Mouse (Mus musculus) heart, postnatal 0 days (tissue): ENCODE measurements around the gene Gm9913. TPM values are rescaled to one million over a fixed set of nuclear protein-coding genes. Genes with fewer than 3 reads are reported as not detected.

Source experiments
- ATAC-seq: fragments of 200-750 bp; cut with Nextera tagmentation; 2 replicates; pipeline ENCODE4 v1.8.0; 2017; ENCODE audit warnings: low read depth, moderate number of reproducible peaks, moderate library complexity; ENCODE audit not compliant: insufficient read depth
- DNase-seq: peaks from one replicate; pipeline ENCODE4 v3.0.0-alpha.2; 2016; ENCODE audit warnings: low spot score
- H3K27ac ChIP-seq: fragments of 300-500 bp; sonication (generic); 2 replicates; pipeline ENCODE4 v1.5.1; 2014; ENCODE audit warnings: low read depth, mild to moderate bottlenecking
- H3K27me3 ChIP-seq: fragments of 300-500 bp; sonication (generic); 2 replicates; pipeline ENCODE4 v1.6.1; 2014; ENCODE audit warnings: low read length, mixed read lengths; ENCODE audit not compliant: control insufficient read depth, insufficient read depth
- H3K36me3 ChIP-seq: fragments of 300-500 bp; sonication (generic); replicated peaks from 2 replicates; pipeline ENCODE4 v1.6.1; 2014; ENCODE audit warnings: low read length, mixed read lengths; ENCODE audit not compliant: control insufficient read depth, insufficient read depth
- H3K4me1 ChIP-seq: fragments of 300-500 bp; sonication (generic); 2 replicates; pipeline ENCODE4 v1.6.1; 2014; ENCODE audit warnings: antibody characterized with exemption; ENCODE audit not compliant: control insufficient read depth, insufficient read depth
- H3K4me2 ChIP-seq: fragments of 300-500 bp; sonication (generic); 2 replicates; pipeline ENCODE4 v1.6.1; 2014; ENCODE audit warnings: low read depth, mild to moderate bottlenecking, low read length, moderate library complexity
- H3K4me3 ChIP-seq: fragments of 300-500 bp; sonication (generic); 2 replicates; pipeline ENCODE4 v1.5.1; 2014; ENCODE audit warnings: low read depth, low read length
- H3K9ac ChIP-seq: fragments of 300-500 bp; sonication (generic); replicated peaks from 2 replicates; pipeline ENCODE4 v1.6.1; 2014; ENCODE audit warnings: low read depth, low read length, mixed read lengths
- H3K9me3 ChIP-seq: fragments of 300-500 bp; sonication (generic); replicated peaks from 2 replicates; pipeline ENCODE4 v1.6.1; 2016; ENCODE audit warnings: low read length; ENCODE audit not compliant: control insufficient read depth
- CTCF ChIP-seq: IDR thresholded peaks from 2 replicates; pipeline ENCODE4 v1.5.1; 2016; ENCODE audit warnings: antibody characterized with exemption, control low read depth, low read depth
- EP300 ChIP-seq: IDR thresholded peaks from 2 replicates; pipeline ENCODE4 v1.6.1; 2016; ENCODE audit warnings: antibody characterized with exemption, low read depth
- WGBS: fragments of 180-500 bp; shearing (Covaris S2); extraction: QIAGEN DNeasy Blood & Tissue Kit; methylation state at CpG from one replicate; pipeline ENCODE4 v1.1.7; 2014; 5-methylcytosine and 5-hydroxymethylcytosine counted together
- polyA plus RNA-seq: library from polyadenylated mRNA; unstranded; fragments of >200 nt; fragmentation: Nextera tagmentation; extraction: Ambion mirVana; gene quantifications from 2 replicates; pipeline ENCODE4 v1.2.1, GENCODE M21; 2015
- total RNA-seq: library from RNA; depleted of rRNA; stranded (reverse); fragments of >200 nt; gene quantifications from 2 replicates; pipeline ENCODE4 v1.2.3, GENCODE M21; 2014; ENCODE audit warnings: low replicate concordance

Gm9913 gene
- total and polyA plus RNA-seq, 2 experiments from 2014 or later: 0.42 TPM; not detected in 1

- H3K27me3 ChIP-seq: no peaks in the 10 kb centered on the region
- ATAC-seq (no peak), DNase-seq (no peak)
- 0 out of 2 replicates have a peak overlapping the region, but pooled peaks have one; percentile 6 for H3K27ac ChIP-seq
- H3K4me1 ChIP-seq: no peaks in the 10 kb centered on the region; the same call in 1 of the 2 replicates
- no peaks in the 10 kb centered on the region; the same call in 1 of the 2 replicates for H3K36me3 ChIP-seq
- TF ChIP-seq CTCF (no peak), EP300 (no peak)
- H3K4me2 ChIP-seq: no peak overlapping the region
- H3K9me3 ChIP-seq: no peaks in the 10 kb centered on the region
- WGBS: 58% methylated on average over 15 of the region's 15 CpGs
- no peak overlapping the region for H3K4me3 ChIP-seq
- no peak overlapping the region for H3K9ac ChIP-seq
These were observed 12.6 kb upstream of the Gm9913 start for GRCm38 (mm10) chr2:125492050-125492900.

GRCm38 (mm10) chr2:125494291-125494690 is 10.6 kb upstream of the Gm9913 start:
- no peak overlapping the region for H3K27ac ChIP-seq
- ATAC-seq: no peak
- DNase-seq: no peak
- TF ChIP-seq CTCF (no peak), EP300 (no peak)
- no peak overlapping the region for H3K9ac ChIP-seq
- H3K27me3 ChIP-seq: no peaks in the 10 kb centered on the region
- H3K4me1 ChIP-seq: no peaks in the 10 kb centered on the region; the same call in 1 of the 2 replicates
- 92% methylated on average over 2 of the region's 2 CpGs for WGBS
- no peaks in the 10 kb centered on the region; the same call in 1 of the 2 replicates for H3K36me3 ChIP-seq
- H3K9me3 ChIP-seq: no peaks in the 10 kb centered on the region
- H3K4me3 ChIP-seq: no peak overlapping the region
- no peak overlapping the region for H3K4me2 ChIP-seq

- no peak overlapping the region; the same call in 1 of the 2 replicates for H3K27ac ChIP-seq
- no peaks in the 10 kb centered on the region for H3K9me3 ChIP-seq
- no peak overlapping the region for H3K4me3 ChIP-seq
- TF ChIP-seq EP300: no peak
- TF ChIP-seq CTCF: no peak
- H3K9ac ChIP-seq: no peak overlapping the region
- DNase-seq: no peak
- ATAC-seq: no peak
- H3K4me1 ChIP-seq: no peaks in the 10 kb centered on the region; the same call in 1 of the 2 replicates
- no peaks in the 10 kb centered on the region; the same call in 1 of the 2 replicates for H3K36me3 ChIP-seq
- no peak overlapping the region for H3K4me2 ChIP-seq
- H3K27me3 ChIP-seq: no peaks in the 10 kb centered on the region
- 56% methylated on average over 20 of the region's 20 CpGs for WGBS
These were observed 9.8 kb upstream of the Gm9913 start for GRCm38 (mm10) chr2:125494831-125495812.

- Histone ChIP-seq H3K4me2 (no peak overlapping the region), H3K9ac (no peak overlapping the region), H3K4me3 (no peak overlapping the region), H3K27me3 (no peaks in the 10 kb centered on the region), H3K27ac (no peak overlapping the region), H3K36me3 (no peaks in the 10 kb centered on the region; the same call in 1 of the 2 replicates), H3K4me1 (no peaks in the 10 kb centered on the region; the same call in 1 of the 2 replicates), H3K9me3 (no peaks in the 10 kb centered on the region; the same call in 1 of the 2 replicates)
- no peak for DNase-seq
- TF ChIP-seq EP300: no peak
- no peak for TF ChIP-seq CTCF
- no peak for ATAC-seq
- WGBS: 70% methylated on average over 5 of the region's 5 CpGs
These were observed 8.2 kb upstream of the Gm9913 start for GRCm38 (mm10) chr2:125496696-125497095.

- no peak overlapping the region for H3K9ac ChIP-seq
- no peak for ATAC-seq
- H3K4me2 ChIP-seq: no peak overlapping the region
- H3K27me3 ChIP-seq: no peaks in the 10 kb centered on the region
- no peak for DNase-seq
- no peak overlapping the region for H3K4me3 ChIP-seq
- no peaks in the 10 kb centered on the region; the same call in 1 of the 2 replicates for H3K36me3 ChIP-seq
- TF ChIP-seq EP300 (no peak), CTCF (no peak)
- no peaks in the 10 kb centered on the region; the same call in 1 of the 2 replicates for H3K9me3 ChIP-seq
- WGBS: 73% methylated on average over 7 of the region's 7 CpGs
- H3K4me1 ChIP-seq: no peaks in the 10 kb centered on the region
- no peak overlapping the region for H3K27ac ChIP-seq
These were observed 6.7 kb upstream of the Gm9913 start for GRCm38 (mm10) chr2:125498216-125498615.
